Mouse (Mus musculus) activated CD4-positive, CD25-positive, alpha-beta regulatory T cell (primary cell): ENCODE data around the gene Tcl1b5. TPM values are rescaled to one million over a fixed set of nuclear protein-coding genes. Genes with fewer than 3 reads are reported as not detected.

Experiments used
- polyA plus RNA-seq, 2 experiments: library from polyadenylated mRNA; unstranded; fragments of 100-300 nt; shearing (Covaris generic); gene quantifications; one replicate each; pipeline ENCODE4 v1.2.1; 2017

Gene Tcl1b5
- under 1 TPM in 1 of 2 experiments, not detected in 1; 0.16 TPM for polyA plus RNA-seq

DNA sequence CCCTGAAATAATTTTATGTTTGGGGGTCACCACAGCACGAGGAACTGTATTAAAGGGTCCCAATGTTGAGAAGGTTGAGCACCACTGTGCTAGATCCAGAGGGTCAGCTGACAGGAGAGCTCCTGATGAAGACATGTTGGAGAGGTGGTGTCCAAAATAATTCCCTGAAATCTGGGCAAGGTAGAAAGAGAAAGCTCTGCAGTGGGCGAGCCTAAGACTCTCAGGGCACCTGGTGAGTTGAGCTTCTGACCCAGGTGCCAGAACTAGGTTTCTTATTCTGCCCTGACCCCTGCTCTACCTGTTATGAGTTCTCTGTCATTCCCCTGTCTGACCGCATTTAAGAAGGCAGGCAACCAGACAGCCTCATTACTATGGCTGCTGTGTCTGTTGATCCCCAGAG, at the start of gene Tcl1b5:
Gene Tcl1b5, plus strand, starts transcription at position 301 of the 400 bp plus-strand sequence.

DNA sequence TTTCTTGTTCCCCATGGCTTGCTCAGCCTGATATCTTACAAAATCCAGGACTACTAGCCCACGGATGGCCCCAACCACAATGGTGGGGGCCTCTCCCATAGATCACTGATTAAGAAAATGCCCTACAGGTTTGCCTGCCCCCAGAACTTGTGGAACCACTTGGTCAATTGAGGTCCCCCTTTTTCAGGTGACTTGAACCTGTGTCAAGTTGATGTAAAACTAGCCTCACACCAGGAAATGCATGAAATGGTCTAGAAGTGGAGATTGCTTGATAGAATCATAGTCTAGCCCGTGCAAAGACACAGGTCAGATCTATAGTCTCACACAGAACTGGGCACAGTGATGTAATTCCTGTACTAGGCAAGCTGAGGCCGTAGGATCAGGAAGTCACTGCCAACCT, 30.4 kb upstream of the Tcl1b5 start, which contains the start of gene Tcl1b2:
Gene Tcl1b2, plus strand, starts transcription at position 301 of the 400 bp plus-strand sequence.

DNA sequence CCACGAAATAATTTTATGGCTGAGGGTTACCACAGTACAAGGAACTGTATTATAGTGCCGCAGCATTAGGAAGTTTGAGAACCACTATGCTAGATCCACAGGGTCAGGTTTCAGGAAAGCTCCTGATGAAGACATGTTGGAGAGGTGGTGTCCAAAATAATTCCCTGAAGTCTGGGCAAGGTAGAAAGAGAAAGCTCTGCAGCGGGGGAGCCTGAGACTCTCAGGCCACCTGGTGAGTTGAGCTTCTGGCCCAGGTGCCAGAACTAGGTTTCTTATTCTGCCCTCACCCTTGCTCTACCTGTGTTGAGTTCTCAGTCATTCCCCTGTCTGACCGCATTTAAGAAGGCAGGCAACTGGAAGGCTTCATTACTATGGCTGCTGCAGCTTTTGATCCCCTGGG, 16.8 kb upstream of the Tcl1b5 start, which contains the start of gene Tcl1b1:
Gene Tcl1b1, plus strand, starts transcription at position 301 of the 400 bp plus-strand sequence.

DNA sequence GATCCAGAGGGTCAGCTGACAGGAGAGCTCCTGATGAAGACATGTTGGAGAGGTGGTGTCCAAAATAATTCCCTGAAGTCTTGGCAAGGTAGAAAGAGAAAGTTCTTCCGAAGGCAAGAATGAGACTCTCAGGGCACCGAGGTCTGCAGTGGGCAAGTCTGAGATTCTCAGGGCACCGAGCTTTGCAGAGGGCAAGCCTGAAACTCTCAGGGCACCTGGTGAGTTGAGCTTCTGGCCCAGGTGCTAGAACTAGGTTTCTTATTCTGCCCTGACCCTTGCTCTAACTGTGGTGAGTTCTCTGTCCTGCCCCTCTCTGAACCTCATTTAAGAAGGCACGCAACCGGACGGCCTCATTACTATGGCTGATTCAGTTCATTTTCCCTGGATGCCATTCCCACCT, 14.6 kb downstream of the Tcl1b5 start, which contains the start of gene Tcl1b3:
Gene Tcl1b3, plus strand, starts transcription at position 301 of the 400 bp plus-strand sequence.

DNA sequence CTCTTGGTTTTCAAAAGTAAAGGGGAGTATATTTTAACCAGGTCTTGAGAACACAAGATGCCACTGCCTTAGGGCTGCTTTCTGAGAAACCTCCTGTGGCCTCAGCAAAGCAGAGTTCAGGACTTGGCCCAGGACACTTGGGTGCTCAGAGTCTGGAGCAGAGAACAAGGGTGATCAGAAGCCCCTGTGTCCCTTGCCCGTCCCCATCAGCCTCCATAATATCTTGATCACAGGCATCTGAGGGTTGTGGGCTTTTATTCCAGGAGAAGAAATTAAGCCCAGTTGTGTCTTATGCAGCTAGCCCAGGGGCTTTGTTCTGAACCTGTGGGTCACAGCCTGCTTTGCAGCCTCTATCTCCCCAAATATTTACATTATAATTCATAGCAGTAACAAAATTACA, 25.5 kb downstream of the Tcl1b5 start, which contains the start of gene Tcl1b4:
Gene Tcl1b4, plus strand, starts transcription at position 301 of the 400 bp plus-strand sequence.

DNA sequence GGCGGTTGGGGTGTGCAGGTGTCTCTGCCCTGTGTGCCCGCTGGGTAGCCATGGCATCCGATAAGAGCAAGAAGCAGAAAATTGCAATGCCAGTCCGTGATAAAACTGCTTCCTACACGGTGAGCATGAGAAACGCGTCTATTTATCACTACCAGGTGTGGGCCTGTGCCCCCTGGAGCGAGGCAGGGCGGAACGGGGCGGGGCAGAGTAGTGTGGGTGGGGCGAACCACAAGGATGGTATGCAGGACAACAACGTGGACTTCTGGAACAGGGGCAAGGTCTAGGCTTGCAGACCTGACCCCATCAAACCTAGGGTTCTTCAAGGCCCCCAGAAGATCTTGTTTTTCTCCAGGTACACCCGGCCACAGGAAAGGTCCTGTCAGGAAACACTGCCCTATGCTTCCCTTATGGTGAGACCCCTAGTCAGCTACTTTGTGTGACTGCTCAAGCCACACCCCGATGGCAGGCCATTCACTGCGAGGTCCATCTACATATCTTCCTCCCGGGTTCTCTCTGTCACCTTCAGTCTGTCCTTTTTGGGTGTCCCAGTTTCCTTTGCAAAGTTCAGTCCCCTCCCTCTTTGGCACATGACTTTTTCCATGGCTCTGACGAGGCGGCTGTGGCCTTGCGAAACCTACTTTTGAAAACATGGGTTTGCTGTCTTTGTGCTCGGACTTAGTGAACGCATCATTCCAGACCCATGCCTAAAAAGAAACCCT, 46.6 kb downstream of the Tcl1b5 start, which contains the start of gene Tcl1:
Gene Tcl1, minus strand, starts transcription at position 193 of the 719 bp plus-strand sequence.

Other genes starting within 250 kb of the Tcl1b5 start
- gene Syne3, start 166.5 kb upstream of the Tcl1b5 start, polyA plus RNA-seq, result 1 to 10 TPM; 5.1 to 6.8 TPM
- 100 to 1,000 TPM; 102 to 130 TPM for gene Glrx5, start 143.7 kb upstream of the Tcl1b5 start, polyA plus RNA-seq
- not detected for gene Tcl1b2, start 30.3 kb upstream of the Tcl1b5 start, polyA plus RNA-seq
- gene Tcl1b1, start 16.7 kb upstream of the Tcl1b5 start, polyA plus RNA-seq, result not detected
- not detected for gene Tcl1b3, start 14.7 kb downstream of the Tcl1b5 start, polyA plus RNA-seq
- under 1 TPM in 1 of 2 experiments, not detected in 1; 0.12 TPM for gene Tcl1b4, start 25.6 kb downstream of the Tcl1b5 start, polyA plus RNA-seq
- gene Tcl1, start 46.4 kb downstream of the Tcl1b5 start, polyA plus RNA-seq, result not detected
- gene Tunar, start 157.5 kb downstream of the Tcl1b5 start, polyA plus RNA-seq, result not detected